Mouse (Mus musculus) ES-E14 (cell line): ENCODE results near the gene Kif26b.

Experiments used
- HCFC1 ChIP-seq: IDR thresholded peaks from 2 replicates; pipeline ENCODE4 v1.6.1; 2012; ENCODE audit warnings: low read length, inconsistent platforms, borderline replicate concordance; ENCODE audit not compliant: insufficient read depth
- ZC3H11A ChIP-seq: IDR thresholded peaks from 2 replicates; pipeline ENCODE4 v1.6.1; 2012; ENCODE audit warnings: low read depth, mild to moderate bottlenecking, inconsistent platforms, low read length, borderline replicate concordance

DNA sequence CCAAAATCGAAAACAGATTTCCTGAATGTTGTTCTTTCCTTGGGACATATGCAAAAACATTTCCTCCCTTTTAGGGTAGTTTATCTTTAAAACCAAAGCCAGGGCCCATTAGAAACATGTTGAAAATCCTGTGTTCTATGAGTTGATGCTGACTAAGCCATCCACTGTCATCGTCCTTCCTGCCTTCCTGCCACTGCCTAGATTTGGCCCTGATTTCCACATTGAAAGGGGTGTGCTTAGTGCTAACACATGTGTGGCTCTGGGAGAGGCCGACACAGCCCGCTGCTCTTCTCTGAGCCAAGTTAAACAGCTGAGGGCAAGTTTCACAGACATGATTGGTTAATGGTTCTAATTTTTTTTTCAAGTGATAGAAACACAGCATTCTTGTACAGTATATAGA is 407.5 kb downstream of the Kif26b start:
- TF ChIP-seq HCFC1 (no peak), ZC3H11A (no peak)
